Mouse (Mus musculus) heart, postnatal 0 days (tissue): ENCODE results near the gene Begain. TPM values are rescaled to one million over a fixed set of nuclear protein-coding genes. Genes with fewer than 3 reads are reported as not detected.

ENCODE experiments used
- ATAC-seq: fragments of 200-750 bp; cut with Nextera tagmentation; 2 replicates; pipeline ENCODE4 v1.8.0; 2017; ENCODE audit warnings: low read depth, moderate number of reproducible peaks, moderate library complexity; ENCODE audit not compliant: insufficient read depth
- DNase-seq: peaks from one replicate; pipeline ENCODE4 v3.0.0-alpha.2; 2016; ENCODE audit warnings: low spot score
- H3K27ac ChIP-seq: fragments of 300-500 bp; sonication (generic); 2 replicates; pipeline ENCODE4 v1.5.1; 2014; ENCODE audit warnings: low read depth, mild to moderate bottlenecking
- H3K27me3 ChIP-seq: fragments of 300-500 bp; sonication (generic); 2 replicates; pipeline ENCODE4 v1.6.1; 2014; ENCODE audit warnings: low read length, mixed read lengths; ENCODE audit not compliant: control insufficient read depth, insufficient read depth
- H3K36me3 ChIP-seq: fragments of 300-500 bp; sonication (generic); replicated peaks from 2 replicates; pipeline ENCODE4 v1.6.1; 2014; ENCODE audit warnings: low read length, mixed read lengths; ENCODE audit not compliant: control insufficient read depth, insufficient read depth
- H3K4me1 ChIP-seq: fragments of 300-500 bp; sonication (generic); 2 replicates; pipeline ENCODE4 v1.6.1; 2014; ENCODE audit warnings: antibody characterized with exemption; ENCODE audit not compliant: control insufficient read depth, insufficient read depth
- H3K4me2 ChIP-seq: fragments of 300-500 bp; sonication (generic); 2 replicates; pipeline ENCODE4 v1.6.1; 2014; ENCODE audit warnings: low read depth, mild to moderate bottlenecking, low read length, moderate library complexity
- H3K4me3 ChIP-seq: fragments of 300-500 bp; sonication (generic); 2 replicates; pipeline ENCODE4 v1.5.1; 2014; ENCODE audit warnings: low read depth, low read length
- H3K9ac ChIP-seq: fragments of 300-500 bp; sonication (generic); replicated peaks from 2 replicates; pipeline ENCODE4 v1.6.1; 2014; ENCODE audit warnings: low read depth, low read length, mixed read lengths
- H3K9me3 ChIP-seq: fragments of 300-500 bp; sonication (generic); replicated peaks from 2 replicates; pipeline ENCODE4 v1.6.1; 2016; ENCODE audit warnings: low read length; ENCODE audit not compliant: control insufficient read depth
- CTCF ChIP-seq: IDR thresholded peaks from 2 replicates; pipeline ENCODE4 v1.5.1; 2016; ENCODE audit warnings: antibody characterized with exemption, control low read depth, low read depth
- EP300 ChIP-seq: IDR thresholded peaks from 2 replicates; pipeline ENCODE4 v1.6.1; 2016; ENCODE audit warnings: antibody characterized with exemption, low read depth
- WGBS: fragments of 180-500 bp; shearing (Covaris S2); extraction: QIAGEN DNeasy Blood & Tissue Kit; methylation state at CpG from one replicate; pipeline ENCODE4 v1.1.7; 2014; 5-methylcytosine and 5-hydroxymethylcytosine counted together
- polyA plus RNA-seq: library from polyadenylated mRNA; unstranded; fragments of >200 nt; fragmentation: Nextera tagmentation; extraction: Ambion mirVana; gene quantifications from 2 replicates; pipeline ENCODE4 v1.2.1, GENCODE M21; 2015
- total RNA-seq: library from RNA; depleted of rRNA; stranded (reverse); fragments of >200 nt; gene quantifications from 2 replicates; pipeline ENCODE4 v1.2.3, GENCODE M21; 2014; ENCODE audit warnings: low replicate concordance

The Begain gene
- total and polyA plus RNA-seq, 2 experiments from 2014 or later = 0.33 to 1.6 TPM

- Histone ChIP-seq H3K27ac (no peak overlapping the region), H3K36me3 (no peaks in the 10 kb centered on the region), H3K4me3 (no peak overlapping the region), H3K9me3 (no peaks in the 10 kb centered on the region), H3K4me1 (no peaks in the 10 kb centered on the region), H3K4me2 (no peak overlapping the region), H3K27me3 (no peaks in the 10 kb centered on the region), H3K9ac (no peak overlapping the region)
- WGBS = 83% methylated on average over 13 of the region's 13 CpGs
- no peak for DNase-seq
- no peak for TF ChIP-seq CTCF
- TF ChIP-seq EP300 = no peak
- no peak for ATAC-seq
Measured at GRCm38 (mm10) chr12:109108911-109109310, 40.9 kb upstream of the Begain start.

GRCm38 (mm10) chr12:109100381-109100780, 32.4 kb upstream of the Begain start:
- no peak overlapping the region for H3K4me3 ChIP-seq
- no peaks in the 10 kb centered on the region for H3K4me1 ChIP-seq
- no peak overlapping the region for H3K9ac ChIP-seq
- DNase-seq (no peak), ATAC-seq (no peak)
- no peak overlapping the region for H3K27ac ChIP-seq
- no peaks in the 10 kb centered on the region for H3K36me3 ChIP-seq
- H3K4me2 ChIP-seq = no peak overlapping the region
- H3K27me3 ChIP-seq = no peaks in the 10 kb centered on the region
- WGBS = 88% methylated on average over 7 of the region's 7 CpGs
- no peaks in the 10 kb centered on the region for H3K9me3 ChIP-seq
- no peak for TF ChIP-seq EP300

- TF ChIP-seq CTCF (no peak), EP300 (no peak)
- no peak overlapping the region for H3K9ac ChIP-seq
- no peaks in the 10 kb centered on the region for H3K36me3 ChIP-seq
- H3K4me2 ChIP-seq = no peak overlapping the region
- H3K4me3 ChIP-seq = no peak overlapping the region
- H3K9me3 ChIP-seq = no peaks in the 10 kb centered on the region
- 64% methylated on average over 13 of the region's 13 CpGs for WGBS
- DNase-seq (no peak), ATAC-seq (no peak)
- no peak overlapping the region for H3K27ac ChIP-seq
- H3K27me3 ChIP-seq = no peaks in the 10 kb centered on the region
- H3K4me1 ChIP-seq = no peaks in the 10 kb centered on the region
Measured at GRCm38 (mm10) chr12:109090456-109091130, 22.6 kb upstream of the Begain start.

- Histone ChIP-seq H3K9ac (no peak overlapping the region), H3K4me3 (no peak overlapping the region), H3K27me3 (no peaks in the 10 kb centered on the region), H3K4me2 (no peak overlapping the region), H3K36me3 (no peaks in the 10 kb centered on the region), H3K9me3 (no peaks in the 10 kb centered on the region), H3K4me1 (no peaks in the 10 kb centered on the region), H3K27ac (no peak overlapping the region)
- no peak for DNase-seq
- ATAC-seq = no peak
- 80% methylated on average over 14 of the region's 14 CpGs for WGBS
- TF ChIP-seq EP300 = no peak
- no peak for TF ChIP-seq CTCF
Measured at GRCm38 (mm10) chr12:109090041-109090440, 22.0 kb upstream of the Begain start.

- H3K4me1 ChIP-seq = no peaks in the 10 kb centered on the region
- H3K9ac ChIP-seq = no peak overlapping the region
- DNase-seq (no peak), ATAC-seq (no peak)
- no peak overlapping the region for H3K4me3 ChIP-seq
- H3K36me3 ChIP-seq = no peaks in the 10 kb centered on the region
- H3K4me2 ChIP-seq = no peak overlapping the region
- WGBS = 61% methylated on average over 2 of the region's 2 CpGs
- H3K27ac ChIP-seq = no peak overlapping the region
- no peak for TF ChIP-seq CTCF
- TF ChIP-seq EP300 = no peak
- no peaks in the 10 kb centered on the region for H3K9me3 ChIP-seq
- no peaks in the 10 kb centered on the region for H3K27me3 ChIP-seq
Measured at GRCm38 (mm10) chr12:109086111-109086510, 18.1 kb upstream of the Begain start.

GRCm38 (mm10) chr12:109085674-109086073, 17.7 kb upstream of the Begain start:
- no peak for ATAC-seq
- DNase-seq = no peak
- Histone ChIP-seq H3K27ac (no peak overlapping the region), H3K27me3 (no peaks in the 10 kb centered on the region), H3K9ac (no peak overlapping the region), H3K9me3 (no peaks in the 10 kb centered on the region), H3K4me3 (no peak overlapping the region), H3K36me3 (no peaks in the 10 kb centered on the region), H3K4me2 (no peak overlapping the region), H3K4me1 (no peaks in the 10 kb centered on the region)
- TF ChIP-seq EP300 (no peak), CTCF (no peak)
- WGBS = 71% methylated on average over 8 of the region's 8 CpGs
